ENCODE assay signal across 13 mouse cellular contexts in the genomic region with DNA sequence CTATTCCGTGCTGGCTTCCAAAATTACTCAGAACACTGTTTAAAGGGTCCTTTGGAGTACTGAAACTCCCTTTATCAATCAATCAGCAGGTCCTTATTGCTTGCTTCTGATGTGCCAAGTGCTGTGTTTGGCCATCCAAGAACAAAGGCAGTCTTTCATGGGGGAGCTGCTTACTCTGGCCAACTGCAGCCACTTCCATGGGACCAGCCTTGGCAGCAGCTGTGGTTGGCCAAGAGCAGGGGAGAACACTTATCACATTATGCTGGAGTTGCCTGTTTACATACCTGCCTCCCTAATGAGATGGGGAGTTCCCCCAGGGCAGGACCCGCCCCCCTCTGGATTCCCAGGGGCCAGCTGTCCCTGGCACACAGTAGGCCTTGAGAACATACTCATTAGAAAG.
DNase-seq lines count a peak whose midpoint lies in the region; ATAC-seq lines count a peak whose summit lies in the region.
"Had no signal": no experiment of that assay in that cellular context is flagged by ENCODE, and none has a peak within 500 bp of the region (broad histone marks: within the 10 kb centered on the region; RNA-seq: fewer than 3 reads in every experiment).

No protein-coding gene starts in this region.

- no peaks in the 10 kb centered on the region; the same call in 1 of the 2 replicates for H3K4me1 ChIP-seq in hindbrain, embryonic 16.5 days (ENCODE audit: control insufficient read depth, insufficient read depth, low read depth, low read length)
- no peaks in the 10 kb centered on the region for H3K4me1 ChIP-seq in hindbrain, embryonic 14.5 days (replicated peaks; ENCODE audit: control insufficient read depth, insufficient read depth, low read length)
- 0 out of 2 replicates have a peak, but pooled peaks cover 2% of the 10 kb centered on the region for H3K4me1 ChIP-seq in lung, embryonic 16.5 days (replicated peaks; ENCODE audit: control insufficient read depth, insufficient read depth, low read length)
- H3K4me1 ChIP-seq in intestine, embryonic 16.5 days (ENCODE audit: control insufficient read depth, insufficient read depth, low read length), result no peaks in the 10 kb centered on the region
- no peaks in the 10 kb centered on the region for H3K4me1 ChIP-seq in liver, embryonic 12.5 days

- no peak for DNase-seq in hindbrain, embryonic 14.5 days (ENCODE audit: low spot score)
- no peak for DNase-seq in lung, postnatal 25 days (ENCODE audit: low spot score)
- peak; percentile 18 for DNase-seq in NIH3T3 (ENCODE audit: low read depth)
- no peak for DNase-seq in urinary bladder, postnatal 10 days (ENCODE audit: low spot score)
- DNase-seq: heart, adult 18-20 months had no signal

- H3K36me3 ChIP-seq in hindbrain, embryonic 16.5 days (ENCODE audit: control insufficient read depth, insufficient read depth, low read length), result no peaks in the 10 kb centered on the region; the same call in 1 of the 2 replicates
- H3K36me3 ChIP-seq in hindbrain, embryonic 14.5 days (replicated peaks; ENCODE audit: control insufficient read depth, insufficient read depth), result peaks cover 4% of the 10 kb centered on the region; the same call in 1 of the 2 replicates
- no peaks in the 10 kb centered on the region for H3K36me3 ChIP-seq in lung, embryonic 16.5 days (ENCODE audit: control insufficient read depth, insufficient read depth, low read length)
- 0 out of 2 replicates have a peak, but pooled peaks cover 2% of the 10 kb centered on the region for H3K36me3 ChIP-seq in intestine, embryonic 16.5 days (ENCODE audit: control insufficient read depth, insufficient read depth, low read length)
- peaks cover 19% of the 10 kb centered on the region; the same call in 1 of the 2 replicates for H3K36me3 ChIP-seq in liver, embryonic 12.5 days
- H3K36me3 ChIP-seq: kidney, embryonic 15.5 days; lung, embryonic 15.5 days; midbrain, embryonic 12.5 days had no signal

- WGBS in hindbrain, embryonic 16.5 days, result 54% methylated on average over 2 of the region's 2 CpGs
- WGBS in hindbrain, embryonic 14.5 days, result 78% methylated on average over 2 of the region's 2 CpGs
- WGBS in lung, embryonic 16.5 days, result 50% methylated on average over 2 of the region's 2 CpGs
- 68% methylated on average over 2 of the region's 2 CpGs for WGBS in intestine, embryonic 16.5 days
- WGBS in liver, embryonic 12.5 days (ENCODE audit: insufficient replicate concordance), result 73% methylated on average over 2 of the region's 2 CpGs

- H3K9ac ChIP-seq in hindbrain, embryonic 16.5 days (ENCODE audit: low read depth, low read length), result no peak overlapping the region
- H3K9ac ChIP-seq in hindbrain, embryonic 14.5 days, result no peak overlapping the region
- H3K9ac ChIP-seq in lung, embryonic 16.5 days (ENCODE audit: low read length), result no peak overlapping the region
- H3K9ac ChIP-seq in intestine, embryonic 16.5 days (ENCODE audit: low read depth, low read length), result no peak overlapping the region
- H3K9ac ChIP-seq in liver, embryonic 12.5 days, result no peak overlapping the region
- H3K9ac ChIP-seq: kidney, embryonic 15.5 days; limb, embryonic 13.5 days; lung, embryonic 15.5 days; midbrain, embryonic 12.5 days had no signal

- H3K9me3 ChIP-seq in hindbrain, embryonic 16.5 days (ENCODE audit: control insufficient read depth, low read length), result no peaks in the 10 kb centered on the region
- no peaks in the 10 kb centered on the region for H3K9me3 ChIP-seq in hindbrain, embryonic 14.5 days (ENCODE audit: control insufficient read depth, low read length)
- H3K9me3 ChIP-seq in lung, embryonic 16.5 days (ENCODE audit: control insufficient read depth, low read length), result no peaks in the 10 kb centered on the region
- H3K9me3 ChIP-seq in intestine, embryonic 16.5 days (ENCODE audit: control insufficient read depth, low read length), result no peaks in the 10 kb centered on the region
- H3K9me3 ChIP-seq in liver, embryonic 12.5 days (replicated peaks), result no peaks in the 10 kb centered on the region
- H3K9me3 ChIP-seq: kidney, embryonic 15.5 days; limb, embryonic 13.5 days; lung, embryonic 15.5 days; midbrain, embryonic 12.5 days had no signal

- no peaks in the 10 kb centered on the region for H3K27me3 ChIP-seq in hindbrain, embryonic 16.5 days (replicated peaks; ENCODE audit: control insufficient read depth, insufficient read depth, low read length)
- H3K27me3 ChIP-seq in hindbrain, embryonic 14.5 days (ENCODE audit: control insufficient read depth, insufficient read depth, low read length), result no peaks in the 10 kb centered on the region
- H3K27me3 ChIP-seq in lung, embryonic 16.5 days (ENCODE audit: control insufficient read depth, insufficient read depth, low read depth, low read length), result no peaks in the 10 kb centered on the region
- H3K27me3 ChIP-seq in intestine, embryonic 16.5 days (replicated peaks; ENCODE audit: control insufficient read depth, insufficient read depth, low read length), result no peaks in the 10 kb centered on the region
- H3K27me3 ChIP-seq in liver, embryonic 12.5 days (replicated peaks), result no peaks in the 10 kb centered on the region
- H3K27me3 ChIP-seq: kidney, embryonic 15.5 days; limb, embryonic 13.5 days; lung, embryonic 15.5 days; midbrain, embryonic 12.5 days had no signal

- no peak overlapping the region for H3K4me2 ChIP-seq in hindbrain, embryonic 16.5 days (ENCODE audit: low read length)
- H3K4me2 ChIP-seq in hindbrain, embryonic 14.5 days (replicated peaks), result no peak overlapping the region
- H3K4me2 ChIP-seq in lung, embryonic 16.5 days (ENCODE audit: low read depth, low read length), result no peak overlapping the region
- H3K4me2 ChIP-seq in intestine, embryonic 16.5 days (ENCODE audit: low read depth, low read length), result no peak overlapping the region
- H3K4me2 ChIP-seq in liver, embryonic 12.5 days, result no peak overlapping the region
- H3K4me2 ChIP-seq: kidney, embryonic 15.5 days; limb, embryonic 13.5 days; lung, embryonic 15.5 days; midbrain, embryonic 12.5 days had no signal

- peak; percentile 78 for ATAC-seq in hindbrain, embryonic 16.5 days
- ATAC-seq in hindbrain, embryonic 14.5 days (ENCODE audit: low FRiP score), result no peak
- peak; percentile 64 for ATAC-seq in lung, embryonic 16.5 days (ENCODE audit: low read depth)
- peak; percentile 26; the same call in 1 of the 2 replicates for ATAC-seq in intestine, embryonic 16.5 days
- ATAC-seq in liver, embryonic 12.5 days, result no peak

- no peak overlapping the region for H3K27ac ChIP-seq in hindbrain, embryonic 16.5 days (ENCODE audit: low read depth, low read length)
- H3K27ac ChIP-seq in hindbrain, embryonic 14.5 days, result no peak overlapping the region
- H3K27ac ChIP-seq in lung, embryonic 16.5 days (ENCODE audit: low read length), result no peak overlapping the region
- no peak overlapping the region for H3K27ac ChIP-seq in intestine, embryonic 16.5 days (ENCODE audit: low read length)
- H3K27ac ChIP-seq in liver, embryonic 12.5 days, result no peak overlapping the region
- H3K27ac ChIP-seq: kidney, embryonic 15.5 days; limb, embryonic 13.5 days; lung, embryonic 15.5 days; midbrain, embryonic 12.5 days had no signal

- H3K4me3 ChIP-seq in hindbrain, embryonic 16.5 days (ENCODE audit: low read length), result no peak overlapping the region
- no peak overlapping the region for H3K4me3 ChIP-seq in hindbrain, embryonic 14.5 days (replicated peaks; ENCODE audit: low read length)
- H3K4me3 ChIP-seq in lung, embryonic 16.5 days (ENCODE audit: low read length), result no peak overlapping the region
- no peak overlapping the region for H3K4me3 ChIP-seq in intestine, embryonic 16.5 days (ENCODE audit: low read length)
- no peak overlapping the region for H3K4me3 ChIP-seq in liver, embryonic 12.5 days
- H3K4me3 ChIP-seq: kidney, embryonic 15.5 days; limb, embryonic 13.5 days; lung, embryonic 15.5 days; midbrain, embryonic 12.5 days had no signal

Comparison
In these comparisons a context has a peak if more than half of its experiments do, and no peak if none do; other contexts are left out.
1. ATAC-seq: peak in hindbrain, embryonic 16.5 days (single experiment), lung, embryonic 16.5 days (single experiment) and intestine, embryonic 16.5 days (single experiment); none in hindbrain, embryonic 14.5 days (single experiment) and liver, embryonic 12.5 days (single experiment).